Mouse (Mus musculus) liver, postnatal 0 days (tissue): Measurements from ENCODE around the gene Spry2. TPM values are rescaled to one million over a fixed set of nuclear protein-coding genes. Genes with fewer than 3 reads are reported as not detected.
A peak's percentile ranks its signal among the peaks of the same experiment; 100 is the strongest.

Experiments used
- ATAC-seq: fragments of 200-750 bp; cut with Nextera tagmentation; 2 replicates; pipeline ENCODE4 v1.8.0; 2017; ENCODE audit warnings: mild to moderate bottlenecking, moderate library complexity
- DNase-seq: peaks from one replicate; pipeline ENCODE4 v3.0.0-alpha.2; 2016
- H3K27ac ChIP-seq: fragments of 300-500 bp; sonication (generic); 2 replicates; pipeline ENCODE4 v1.5.1; 2014; ENCODE audit warnings: antibody characterized with exemption, moderate library complexity, mild to moderate bottlenecking, low read depth
- H3K27me3 ChIP-seq: fragments of 300-500 bp; sonication (generic); 2 replicates; pipeline ENCODE4 v1.6.1; 2014; ENCODE audit warnings: low read length, control low read depth, mixed read lengths; ENCODE audit not compliant: insufficient read depth
- H3K36me3 ChIP-seq: fragments of 300-500 bp; sonication (generic); replicated peaks from 2 replicates; pipeline ENCODE4 v1.6.1; 2014; ENCODE audit warnings: mild to moderate bottlenecking, control low read depth, low read length, moderate library complexity, mixed read lengths; ENCODE audit not compliant: insufficient read depth
- H3K4me1 ChIP-seq: fragments of 300-500 bp; sonication (generic); 2 replicates; pipeline ENCODE4 v1.6.1; 2014; ENCODE audit warnings: antibody characterized with exemption, mild to moderate bottlenecking, control low read depth; ENCODE audit not compliant: insufficient read depth
- H3K4me2 ChIP-seq: fragments of 300-500 bp; sonication (generic); 2 replicates; pipeline ENCODE4 v1.6.1; 2014; ENCODE audit warnings: low read depth, mild to moderate bottlenecking, low read length, moderate library complexity, mixed read lengths
- H3K4me3 ChIP-seq: fragments of 300-500 bp; sonication (generic); 2 replicates; pipeline ENCODE4 v1.5.1; 2014; ENCODE audit warnings: low read depth, low read length
- H3K9ac ChIP-seq: fragments of 300-500 bp; sonication (generic); replicated peaks from 2 replicates; pipeline ENCODE4 v1.6.1; 2014; ENCODE audit warnings: mild to moderate bottlenecking, moderate library complexity
- H3K9me3 ChIP-seq: fragments of 300-500 bp; sonication (generic); 2 replicates; pipeline ENCODE4 v1.6.1; 2016; ENCODE audit warnings: mild to moderate bottlenecking, control low read depth, low read length, mixed read lengths
- CTCF ChIP-seq: sonication (generic); IDR thresholded peaks from 2 replicates; pipeline ENCODE4 v1.5.1; 2016; ENCODE audit warnings: antibody characterized with exemption, low read depth
- EP300 ChIP-seq: IDR thresholded peaks from 2 replicates; pipeline ENCODE4 v1.6.1; 2016; ENCODE audit warnings: antibody characterized with exemption, low read depth, mild to moderate bottlenecking
- WGBS: fragments of 180-500 bp; shearing (Covaris S2); extraction: QIAGEN DNeasy Blood & Tissue Kit; methylation state at CpG from one replicate; pipeline ENCODE4 v1.1.7; 2014; ENCODE audit not compliant: insufficient replicate concordance; 5-methylcytosine and 5-hydroxymethylcytosine counted together
- polyA plus RNA-seq: library from polyadenylated mRNA; unstranded; fragments of >200 nt; fragmentation: Nextera tagmentation; extraction: Ambion mirVana; gene quantifications from 2 replicates; pipeline ENCODE4 v1.2.1, GENCODE M21; 2015

The Spry2 gene
- polyA plus RNA-seq = 6.0 and 6.1 TPM in 2 replicates

- peak within 1 kb of the TSS; percentile 72 for H3K9ac ChIP-seq
- TF ChIP-seq CTCF (0 out of 2 replicates have a peak, but pooled peaks have one; percentile 1), EP300 (no peak)
- H3K36me3 ChIP-seq = no peaks in the 10 kb centered on the region; the same call in 1 of the 2 replicates
- peak within 1 kb of the TSS; percentile 94 for H3K27ac ChIP-seq
- H3K4me3 ChIP-seq = peak within 1 kb of the TSS; percentile 64
- H3K27me3 ChIP-seq = no peaks in the 10 kb centered on the region
- peaks cover 8% of the 10 kb centered on the region; the same call in 1 of the 2 replicates for H3K4me1 ChIP-seq
- peak within 1 kb of the TSS; percentile 99 for H3K4me2 ChIP-seq
- DNase-seq (peak; percentile 83), ATAC-seq (peak; percentile 88)
- H3K9me3 ChIP-seq = no peaks in the 10 kb centered on the region
- 0% methylated on average over 47 of the region's 89 CpGs for WGBS
These were observed at the start of gene Spry2 for GRCm38 (mm10) chr14:105896791-105897568. Spry2 (minus strand) TSS chr14:105896819.

- Histone ChIP-seq H3K9ac (no peak overlapping the region), H3K36me3 (no peaks in the 10 kb centered on the region), H3K9me3 (no peaks in the 10 kb centered on the region), H3K4me2 (no peak overlapping the region), H3K27me3 (no peaks in the 10 kb centered on the region), H3K27ac (no peak overlapping the region), H3K4me1 (no peaks in the 10 kb centered on the region), H3K4me3 (no peak overlapping the region)
- 33% methylated on average over 9 of the region's 9 CpGs for WGBS
- ATAC-seq (0 out of 2 replicates have a peak, but pooled peaks have one; percentile 25), DNase-seq (no peak)
- TF ChIP-seq EP300 (no peak), CTCF (no peak)
These were observed 44.7 kb upstream of the Spry2 start for GRCm38 (mm10) chr14:105941353-105941752.

DNA sequence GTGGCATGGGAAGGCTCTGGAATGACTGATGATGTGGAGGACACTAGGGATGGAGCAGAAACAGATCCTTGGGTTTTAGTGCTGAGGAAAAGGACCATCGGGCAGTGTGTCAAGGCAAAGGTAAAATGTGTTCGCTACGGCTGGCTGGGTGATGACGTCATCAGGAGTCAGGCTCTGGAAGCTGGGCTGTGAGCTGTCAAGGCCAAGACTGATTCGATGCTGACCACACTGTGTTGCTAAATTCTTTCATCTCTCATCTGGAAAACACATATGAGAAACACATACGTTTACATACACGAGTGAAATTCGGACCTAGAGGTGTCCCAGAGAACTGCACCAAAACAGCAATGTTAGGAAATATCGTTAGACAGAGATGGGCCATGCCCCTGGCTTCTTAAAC is 30.1 kb upstream of the Spry2 start:
- DNase-seq (no peak), ATAC-seq (no peak)
- H3K4me1 ChIP-seq = peaks cover 4% of the 10 kb centered on the region; the same call in 1 of the 2 replicates
- TF ChIP-seq CTCF (no peak), EP300 (no peak)
- no peak overlapping the region for H3K4me2 ChIP-seq
- WGBS = 77% methylated on average over 9 of the region's 9 CpGs
- no peaks in the 10 kb centered on the region for H3K27me3 ChIP-seq
- no peak overlapping the region for H3K4me3 ChIP-seq
- H3K36me3 ChIP-seq = no peaks in the 10 kb centered on the region
- no peak overlapping the region for H3K9ac ChIP-seq
- H3K27ac ChIP-seq = no peak overlapping the region
- H3K9me3 ChIP-seq = no peaks in the 10 kb centered on the region

DNA sequence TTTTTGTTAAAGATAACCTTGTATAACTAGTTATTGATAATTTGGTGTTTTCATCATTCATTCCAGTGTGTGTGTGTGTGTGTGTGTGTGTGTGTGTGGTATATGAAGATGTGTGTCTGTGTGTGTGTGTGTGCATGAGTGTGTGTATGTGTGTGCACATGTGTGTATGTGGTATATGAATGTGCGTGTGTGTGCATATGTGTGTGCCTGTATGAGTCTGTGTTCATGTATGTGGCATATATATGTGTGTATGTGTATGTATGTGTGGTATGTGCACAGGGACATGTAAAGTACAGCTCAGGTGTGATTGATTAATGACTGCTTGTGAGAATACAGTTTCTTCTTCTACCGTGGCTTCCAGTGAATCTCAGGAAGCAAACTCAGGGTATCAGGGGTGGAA is 28.7 kb upstream of the Spry2 start:
- WGBS = 80% methylated on average over 2 of the region's 2 CpGs
- Histone ChIP-seq H3K9me3 (no peaks in the 10 kb centered on the region), H3K4me1 (peaks cover 11% of the 10 kb centered on the region; the same call in 1 of the 2 replicates), H3K27ac (no peak overlapping the region), H3K9ac (no peak overlapping the region), H3K36me3 (no peaks in the 10 kb centered on the region), H3K4me3 (no peak overlapping the region), H3K27me3 (no peaks in the 10 kb centered on the region), H3K4me2 (no peak overlapping the region)
- DNase-seq = no peak
- no peak for ATAC-seq
- no peak for TF ChIP-seq CTCF
- no peak for TF ChIP-seq EP300

DNA sequence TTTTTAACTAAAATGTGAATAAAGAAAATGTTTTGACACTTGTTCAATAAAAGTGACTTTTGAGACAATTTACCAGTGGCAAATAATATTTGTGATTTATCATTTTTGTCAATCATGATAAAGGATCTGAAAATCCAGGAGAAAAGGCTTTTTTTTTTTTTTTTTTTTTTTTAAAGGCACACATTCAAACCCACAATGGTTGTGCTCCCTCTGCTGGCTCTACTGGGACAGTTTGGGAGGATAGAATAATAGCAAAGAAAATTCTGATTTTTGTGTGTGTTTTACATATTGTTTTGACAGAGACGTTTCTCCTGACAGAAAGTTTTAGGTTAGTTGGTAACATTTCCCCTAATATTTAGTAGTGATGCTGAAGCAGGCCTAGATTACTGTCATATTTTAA is 28.1 kb upstream of the Spry2 start:
- Histone ChIP-seq H3K4me2 (no peak overlapping the region), H3K9ac (no peak overlapping the region), H3K4me1 (peaks cover 12% of the 10 kb centered on the region; the same call in 1 of the 2 replicates), H3K27me3 (no peaks in the 10 kb centered on the region), H3K27ac (no peak overlapping the region), H3K9me3 (no peaks in the 10 kb centered on the region), H3K4me3 (no peak overlapping the region), H3K36me3 (no peaks in the 10 kb centered on the region)
- peak; percentile 47 for TF ChIP-seq CTCF
- no peak for TF ChIP-seq EP300
- ATAC-seq (no peak), DNase-seq (no peak)
- WGBS = 43% methylated on average over 1 of the region's 1 CpGs

GRCm38 (mm10) chr14:105922874-105923273 is 26.3 kb upstream of the Spry2 start:
- Histone ChIP-seq H3K4me2 (0 out of 2 replicates have a peak overlapping the region, but pooled peaks have one; percentile 24), H3K27me3 (no peaks in the 10 kb centered on the region), H3K27ac (no peak overlapping the region), H3K9ac (no peak overlapping the region), H3K4me1 (peaks cover 12% of the 10 kb centered on the region; the same call in 1 of the 2 replicates), H3K36me3 (no peaks in the 10 kb centered on the region), H3K4me3 (no peak overlapping the region), H3K9me3 (no peaks in the 10 kb centered on the region)
- TF ChIP-seq CTCF (no peak), EP300 (no peak)
- 6% methylated on average over 8 of the region's 8 CpGs for WGBS
- peak; percentile 19; the same call in 1 of the 2 replicates for ATAC-seq
- DNase-seq = peak; percentile 17
